Mouse (Mus musculus) thymus, adult 2 months (tissue): ENCODE data around the gene Exoc6b.

Experiments used
- CTCF ChIP-seq: fragments of 200-500 bp; IDR thresholded peaks from 2 replicates; pipeline ENCODE4 v1.5.1; 2012; ENCODE audit warnings: mild to moderate bottlenecking, control low read depth, low read length, moderate library complexity, borderline replicate concordance; ENCODE audit not compliant: control insufficient read depth, poor library complexity, insufficient read depth; ENCODE audit errors: extremely low read depth
- POLR2A ChIP-seq: fragments of 200-500 bp; IDR thresholded peaks from 2 replicates; pipeline ENCODE4 v1.6.1; 2012; ENCODE audit warnings: mild to moderate bottlenecking, low read length, control low read depth, moderate library complexity; ENCODE audit not compliant: control insufficient read depth, poor library complexity, insufficient read depth; ENCODE audit errors: extremely low read depth

- TF ChIP-seq CTCF (no peak), POLR2A (no peak)
Observed at GRCm38 (mm10) chr6:85044621-85045152, 24.6 kb downstream of the Exoc6b start.
